Mouse (Mus musculus): Measurements from ENCODE around the gene Map1b. TPM values are rescaled to one million over a fixed set of nuclear protein-coding genes. Genes with fewer than 3 reads are reported as not detected.

The Map1b gene
- total RNA-seq, 2 experiments from 2014 or later, result 709 to 737 TPM

DNA sequence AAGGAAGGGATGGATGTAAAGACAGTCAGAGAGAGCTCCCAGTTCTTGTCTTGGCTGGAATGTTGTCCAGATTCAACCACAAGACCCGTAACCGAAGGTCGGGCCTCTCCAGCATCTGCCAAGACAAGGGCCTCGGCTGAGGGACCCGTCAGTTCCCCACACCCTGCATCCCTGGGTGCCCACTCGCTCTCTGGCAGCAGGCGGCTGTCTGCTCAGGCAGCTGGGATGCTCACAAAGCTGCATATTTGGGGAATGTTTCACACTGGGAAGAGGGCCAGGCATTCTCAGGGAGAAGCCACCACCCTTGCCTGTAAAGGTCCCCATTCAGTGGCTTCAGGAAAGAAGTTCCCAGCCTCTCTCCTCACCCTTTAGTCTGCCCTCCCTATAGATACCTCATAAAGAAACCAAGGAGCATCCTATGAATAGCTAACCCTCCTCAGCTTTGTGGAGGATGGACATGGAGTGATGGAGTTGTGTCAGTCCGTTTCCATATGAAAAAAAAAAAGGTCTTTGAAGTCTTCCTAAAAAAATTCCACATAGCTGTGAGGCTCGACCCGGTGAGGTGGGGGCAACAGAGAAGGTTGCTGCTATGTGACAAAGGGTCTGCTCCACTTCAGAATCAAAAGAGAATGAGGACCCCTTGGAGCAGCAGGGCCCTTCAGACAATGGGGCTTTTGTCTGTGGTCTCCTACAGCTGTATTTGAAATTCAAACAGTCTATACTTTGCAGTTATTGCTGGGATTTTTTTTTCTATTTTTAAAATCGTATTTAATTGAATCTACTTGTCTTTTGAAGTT, 68.7 kb downstream of the Map1b start:
- peak; percentile 69 to 76 for DNase-seq (ENCODE audit: low spot score in 2 of 2)
- peak; percentile 29 for TF ChIP-seq CTCF (conservative IDR thresholded peaks at IDR 0.05)
- Histone ChIP-seq H3K4me3 (peak overlapping the region; percentile 29), H3K27ac (peak overlapping the region; percentile 86)

DNA sequence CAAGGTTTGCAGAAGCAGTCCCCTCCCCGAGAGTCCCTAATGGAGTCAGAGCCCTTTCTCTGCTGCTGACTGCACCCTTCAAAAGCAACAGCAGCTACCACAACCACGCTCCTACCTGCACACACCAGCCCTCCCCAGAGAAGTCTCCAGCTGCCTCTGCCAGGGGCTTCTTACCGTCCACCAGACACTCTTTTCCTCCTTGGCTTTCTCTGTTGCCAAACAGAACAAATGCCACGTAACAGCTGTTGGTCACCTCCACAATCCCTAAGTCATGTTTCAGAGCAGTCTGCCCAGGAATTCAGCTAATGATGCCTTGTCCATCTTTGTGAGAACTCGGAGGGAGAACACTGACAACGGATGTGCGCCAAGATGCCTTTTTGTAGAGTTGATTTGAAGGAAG, 69.3 kb downstream of the Map1b start:
- TF ChIP-seq CTCF (conservative IDR thresholded peaks at IDR 0.05), result no peak
- H3K4me3 ChIP-seq, result peak overlapping the region; percentile 29
- no peak for DNase-seq (ENCODE audit: low spot score in 2 of 2)
- peak overlapping the region; percentile 86 for H3K27ac ChIP-seq

DNA sequence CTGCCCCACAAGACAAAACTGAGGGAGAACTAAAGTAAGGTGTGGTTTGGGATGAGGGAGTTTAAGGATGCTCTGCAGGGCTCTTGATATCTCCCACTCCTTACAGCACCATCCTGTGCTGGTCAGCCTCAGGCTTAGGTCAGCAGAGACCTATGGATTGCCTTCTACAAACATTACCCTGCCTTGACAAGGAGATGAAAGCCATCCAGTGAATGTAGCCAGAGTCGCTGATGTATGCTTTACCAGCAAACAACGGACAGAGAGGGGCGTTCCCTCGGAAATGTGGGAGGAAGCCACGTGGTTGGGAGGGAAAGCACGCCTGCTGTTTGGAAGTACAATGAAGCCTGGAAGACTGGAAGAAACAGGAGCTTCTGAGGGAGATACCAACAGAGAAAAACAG, 71.5 kb downstream of the Map1b start:
- peak overlapping the region; percentile 86 for H3K27ac ChIP-seq
- H3K4me3 ChIP-seq, result peak overlapping the region; percentile 8; the same call in 1 of the 2 replicates
- DNase-seq (ENCODE audit: low spot score in 2 of 2), result no peak
- no peak for TF ChIP-seq CTCF (conservative IDR thresholded peaks at IDR 0.05)

GRCm38 (mm10) chr13:99444431-99444871, 71.9 kb downstream of the Map1b start:
- peak overlapping the region; percentile 8; the same call in 1 of the 2 replicates for H3K4me3 ChIP-seq
- no peak for TF ChIP-seq CTCF (conservative IDR thresholded peaks at IDR 0.05)
- peak overlapping the region; percentile 86 for H3K27ac ChIP-seq
- DNase-seq (ENCODE audit: low spot score in 2 of 2), result peak in 1 of 2 experiments; percentile 63

GRCm38 (mm10) chr13:99443484-99444175, 72.7 kb downstream of the Map1b start:
- no peak for TF ChIP-seq CTCF (conservative IDR thresholded peaks at IDR 0.05)
- H3K4me3 ChIP-seq, result no peak overlapping the region; the same call in 1 of the 2 replicates
- DNase-seq (ENCODE audit: low spot score in 2 of 2), result no peak
- peak overlapping the region; percentile 86 for H3K27ac ChIP-seq

- no peak for DNase-seq (ENCODE audit: low spot score in 2 of 2)
- Histone ChIP-seq H3K4me3 (no peak overlapping the region), H3K27ac (peak overlapping the region; percentile 86; the same call in 1 of the 2 replicates)
- TF ChIP-seq CTCF (conservative IDR thresholded peaks at IDR 0.05), result no peak
Observed at GRCm38 (mm10) chr13:99442434-99443249, 73.7 kb downstream of the Map1b start.

DNA sequence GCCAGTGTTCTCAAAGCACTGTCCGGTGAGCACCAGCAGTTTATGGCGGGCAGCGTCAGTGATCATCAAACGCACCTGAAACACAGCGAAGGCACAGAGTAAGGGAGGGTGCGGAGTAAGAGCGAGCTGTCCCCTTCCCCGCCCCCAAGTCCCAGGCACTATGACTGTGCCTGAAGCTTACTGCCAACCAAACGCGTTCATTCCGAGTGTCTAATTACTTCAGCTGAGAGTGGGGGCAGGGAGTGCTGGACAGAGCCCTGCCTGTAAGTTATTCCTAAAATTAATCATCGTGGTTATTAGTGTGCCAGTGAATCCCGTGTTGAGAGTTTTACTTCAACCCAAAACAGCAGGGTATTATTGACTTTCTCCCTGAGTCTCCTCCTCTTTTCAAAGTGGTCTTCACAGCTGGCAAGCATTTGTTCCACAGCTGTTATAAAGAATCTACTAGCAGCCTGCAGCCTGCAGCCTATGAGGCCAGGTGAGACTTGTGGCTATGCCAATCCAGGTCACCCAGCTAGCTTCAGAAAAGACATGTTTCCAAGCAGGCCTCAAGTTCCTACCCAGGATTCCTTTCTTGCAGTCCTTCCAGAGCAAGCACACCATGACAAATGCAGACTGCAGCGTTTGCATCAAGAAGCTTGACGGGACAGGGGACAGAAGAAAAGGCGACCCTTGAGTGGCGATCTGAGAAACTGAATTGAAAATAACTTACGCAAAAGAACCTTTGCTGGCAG, 74.5 kb downstream of the Map1b start:
- no peak overlapping the region for H3K4me3 ChIP-seq
- TF ChIP-seq CTCF (conservative IDR thresholded peaks at IDR 0.05), result no peak
- H3K27ac ChIP-seq, result peak overlapping the region; percentile 86; the same call in 1 of the 2 replicates
- no peak for DNase-seq (ENCODE audit: low spot score in 2 of 2)

DNA sequence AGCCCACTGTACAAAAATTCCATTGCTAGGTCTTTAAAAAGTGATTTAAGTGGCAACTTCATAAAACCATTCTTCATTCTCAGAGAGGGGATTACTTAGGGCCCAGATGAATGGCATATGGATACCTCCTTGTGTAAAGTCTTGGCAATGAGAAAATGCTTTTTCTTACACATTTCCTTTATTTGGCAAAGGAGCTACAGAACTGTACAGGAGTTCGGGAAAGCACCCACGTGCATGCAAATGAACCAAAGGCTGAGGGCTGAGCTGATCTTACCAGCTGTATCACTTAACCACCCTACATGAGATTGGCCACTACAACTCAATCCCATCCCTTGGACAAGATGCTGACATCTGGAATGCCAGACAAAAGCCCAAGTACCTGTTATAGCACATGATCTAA, 76.1 kb downstream of the Map1b start:
- peak overlapping the region; percentile 86; the same call in 1 of the 2 replicates for H3K27ac ChIP-seq
- no peak for DNase-seq (ENCODE audit: low spot score in 2 of 2)
- H3K4me3 ChIP-seq, result no peak overlapping the region
- no peak for TF ChIP-seq CTCF (conservative IDR thresholded peaks at IDR 0.05)

DNA sequence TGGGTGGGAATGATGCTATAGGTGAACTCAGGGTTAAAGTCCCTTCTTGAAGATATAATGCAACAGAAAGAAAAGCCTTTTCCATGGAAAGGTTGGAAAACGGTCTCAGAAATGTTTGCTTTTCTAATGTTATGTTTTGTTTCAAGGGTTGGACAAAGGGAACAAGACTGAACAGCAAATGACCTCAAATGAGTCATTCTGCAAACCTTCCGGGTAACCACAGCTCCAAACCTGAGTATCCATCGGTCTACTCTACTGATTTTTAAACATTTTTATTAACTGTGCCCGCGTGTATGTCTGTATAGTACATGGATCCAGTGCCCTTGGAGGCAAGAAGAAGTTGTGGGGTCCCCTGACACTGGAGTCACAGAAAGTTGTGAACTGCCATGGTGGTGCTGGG, 77.0 kb downstream of the Map1b start:
- DNase-seq (ENCODE audit: low spot score in 2 of 2), result no peak
- Histone ChIP-seq H3K27ac (no peak overlapping the region), H3K4me3 (no peak overlapping the region)
- TF ChIP-seq CTCF (conservative IDR thresholded peaks at IDR 0.05), result no peak

DNA sequence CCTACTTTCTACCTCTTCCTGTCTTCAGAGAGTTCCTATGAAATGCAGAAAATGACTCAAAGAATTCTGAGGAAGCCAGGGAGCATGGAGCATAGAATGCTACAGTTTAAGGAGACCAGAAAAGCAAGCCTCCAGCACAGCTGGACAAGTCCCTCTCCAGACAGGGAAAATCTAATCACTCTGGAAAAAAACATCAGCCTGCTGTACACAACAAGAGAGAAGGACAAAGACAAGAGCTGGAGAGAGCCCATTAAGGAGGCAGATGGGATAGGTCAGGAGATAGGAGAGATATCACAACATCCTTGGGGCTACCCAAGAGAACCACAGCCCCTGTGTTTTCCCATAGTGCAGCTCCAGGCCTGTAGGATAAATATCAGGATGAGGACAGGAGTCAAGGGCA, 79.3 kb downstream of the Map1b start:
- DNase-seq (ENCODE audit: low spot score in 2 of 2), result no peak
- Histone ChIP-seq H3K27ac (peak overlapping the region; percentile 46; the same call in 1 of the 2 replicates), H3K4me3 (no peak overlapping the region)
- no peak for TF ChIP-seq CTCF (conservative IDR thresholded peaks at IDR 0.05)

DNA sequence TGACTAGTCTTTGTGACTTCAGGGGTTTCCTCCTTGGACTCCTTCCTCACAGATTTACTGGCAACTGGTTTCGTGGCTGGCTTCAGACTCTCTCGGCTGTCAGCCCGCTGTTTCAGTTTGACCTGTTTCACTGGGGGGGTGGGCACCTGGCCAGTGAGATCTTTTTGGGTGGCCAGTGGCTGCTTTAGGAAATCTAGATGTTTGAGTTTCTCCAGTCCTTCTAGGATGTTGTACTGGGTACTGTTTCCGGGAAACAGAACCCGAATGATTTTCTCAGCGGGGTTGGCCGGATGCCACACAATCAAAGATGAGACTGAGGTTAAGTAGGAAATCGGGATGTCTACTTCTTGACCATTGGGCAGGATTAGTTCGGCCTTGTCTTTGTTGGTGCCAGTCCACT, 81.8 kb downstream of the Map1b start:
- DNase-seq (ENCODE audit: low spot score in 2 of 2), result no peak
- Histone ChIP-seq H3K27ac (no peak overlapping the region), H3K4me3 (no peak overlapping the region)
- TF ChIP-seq CTCF (conservative IDR thresholded peaks at IDR 0.05), result no peak
